Mouse (Mus musculus) fibroblast of lung, adult 2 months (primary cell): ENCODE results near the gene BC051142.
"Not testable (repeated sequence)": the region's sequence is repeated elsewhere in the genome, so short reads cannot be mapped to it uniquely, and the experiment has no call there.

Experiments used
- DNase-seq: peaks from one replicate; pipeline ENCODE4 v3.0.0-alpha.2; 2011; ENCODE audit warnings: low read depth

BC051142 gene

GRCm38 (mm10) chr17:34399394-34399715 is 735 bp downstream of the BC051142 start:
- DNase-seq = no peak

- DNase-seq = no peak
These were observed 12.5 kb downstream of the BC051142 start for GRCm38 (mm10) chr17:34411117-34411516.

GRCm38 (mm10) chr17:34420014-34420413 is 21.4 kb downstream of the BC051142 start:
- no peak for DNase-seq

- peak; percentile 89 for DNase-seq
These were observed 29.0 kb downstream of the BC051142 start for GRCm38 (mm10) chr17:34427597-34427996.

- DNase-seq = peak; percentile 12
These were observed 38.5 kb downstream of the BC051142 start for GRCm38 (mm10) chr17:34437120-34437519.

- peak; percentile 25 for DNase-seq
These were observed 39.0 kb downstream of the BC051142 start for GRCm38 (mm10) chr17:34437606-34438005.

GRCm38 (mm10) chr17:34438588-34438987 is 40.0 kb downstream of the BC051142 start:
- DNase-seq = peak; percentile 64

GRCm38 (mm10) chr17:34439795-34440194 is 41.2 kb downstream of the BC051142 start:
- no peak for DNase-seq

- DNase-seq = no peak
These were observed 43.4 kb downstream of the BC051142 start for GRCm38 (mm10) chr17:34441990-34442389.

GRCm38 (mm10) chr17:34448473-34449041 is 49.9 kb downstream of the BC051142 start:
- DNase-seq = no peak

GRCm38 (mm10) chr17:34457668-34458067 is 59.0 kb downstream of the BC051142 start:
- DNase-seq = no peak

- no peak for DNase-seq
These were observed 60.6 kb downstream of the BC051142 start for GRCm38 (mm10) chr17:34459255-34459654.

- DNase-seq = not testable (repeated sequence)
These were observed 67.3 kb downstream of the BC051142 start for GRCm38 (mm10) chr17:34465906-34466305.

GRCm38 (mm10) chr17:34470491-34470890 is 71.9 kb downstream of the BC051142 start:
- DNase-seq = no peak

- DNase-seq = no peak
These were observed 76.4 kb downstream of the BC051142 start for GRCm38 (mm10) chr17:34475060-34475459.

GRCm38 (mm10) chr17:34476427-34476826 is 77.8 kb downstream of the BC051142 start:
- DNase-seq = no peak

- not testable (repeated sequence) for DNase-seq
These were observed 78.8 kb downstream of the BC051142 start, which contains the start of gene Btnl4 for GRCm38 (mm10) chr17:34477238-34478013. Btnl4 (minus strand) TSS chr17:34477318.

GRCm38 (mm10) chr17:34492796-34493195 is 94.2 kb downstream of the BC051142 start:
- DNase-seq = no peak

- DNase-seq = not testable (repeated sequence)
These were observed 96.5 kb downstream of the BC051142 start for GRCm38 (mm10) chr17:34495156-34495555.

GRCm38 (mm10) chr17:34496539-34496938 is 97.9 kb downstream of the BC051142 start:
- no peak for DNase-seq

- not testable (repeated sequence) for DNase-seq
These were observed 98.7 kb downstream of the BC051142 start for GRCm38 (mm10) chr17:34497319-34497718.

- DNase-seq = not testable (repeated sequence)
These were observed 99.1 kb downstream of the BC051142 start for GRCm38 (mm10) chr17:34497726-34498125.

- DNase-seq = no peak
These were observed 109.0 kb downstream of the BC051142 start for GRCm38 (mm10) chr17:34507591-34507990.
